Mouse (Mus musculus): Measurements from ENCODE around the gene Coq4.

The Coq4 gene

DNA sequence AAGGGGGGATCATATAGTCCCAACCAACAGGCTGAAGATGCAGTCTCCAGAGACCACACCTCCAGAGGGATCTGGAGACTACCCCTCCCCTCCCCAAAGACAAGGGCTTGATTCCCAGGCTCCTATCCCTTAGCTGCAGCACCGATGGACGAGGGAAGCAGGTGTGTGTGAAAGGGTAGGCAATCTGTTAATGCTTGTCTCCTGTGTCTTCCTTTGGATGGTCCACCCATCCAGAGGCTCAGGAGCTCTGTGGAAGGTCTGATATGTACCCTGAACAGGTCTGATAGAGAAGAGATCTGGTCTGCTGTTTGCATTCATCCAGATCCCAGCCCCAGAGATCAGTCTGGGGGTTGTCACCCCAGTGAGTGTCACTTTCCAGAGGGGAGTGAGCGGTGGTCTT, 59.6 kb downstream of the Coq4 start:
- no peak for DNase-seq
